Comparison of ENCODE assay signal across 8 mouse cellular contexts in the genomic region with DNA sequence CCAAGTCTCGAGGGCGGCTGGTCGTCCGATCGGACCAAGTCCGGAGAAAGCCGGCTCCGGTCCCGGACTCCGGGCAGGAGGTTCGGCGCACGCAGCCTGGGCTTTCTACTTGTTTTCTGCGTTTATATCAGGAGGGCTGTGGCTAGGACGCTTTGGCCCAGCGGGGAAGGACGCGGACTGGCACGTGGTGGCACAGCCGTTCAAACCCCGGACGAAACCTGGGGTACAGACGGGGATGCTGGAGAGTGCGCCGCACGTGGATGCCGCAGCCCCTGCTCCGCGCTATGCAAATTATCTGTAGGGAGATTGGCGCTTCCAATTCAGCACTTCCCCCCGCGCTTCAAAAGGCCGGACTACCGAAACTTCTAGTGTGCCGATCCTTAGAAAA. TPM values are rescaled to one million over a fixed set of nuclear protein-coding genes. Genes with fewer than 3 reads are reported as not detected.
DNase-seq lines count a peak whose midpoint lies in the region; ATAC-seq lines count a peak whose summit lies in the region.

No protein-coding gene starts in this region.

- H3K4me2 ChIP-seq in forebrain, embryonic 11.5 days (ENCODE audit: low read depth, low read length, severe bottlenecking) = peak overlapping the region; percentile 73
- H3K4me2 ChIP-seq in limb, embryonic 11.5 days (ENCODE audit: low read depth, severe bottlenecking) = peak overlapping the region; percentile 79
- H3K4me2 ChIP-seq in midbrain, embryonic 13.5 days (replicated peaks) = peak overlapping the region; percentile 79

- no peaks in the 10 kb centered on the region for H3K36me3 ChIP-seq in forebrain, embryonic 11.5 days (ENCODE audit: control insufficient read depth, insufficient read depth, low read length)
- H3K36me3 ChIP-seq in limb, embryonic 11.5 days (ENCODE audit: control insufficient read depth, insufficient read depth, low read length) = no peaks in the 10 kb centered on the region
- no peaks in the 10 kb centered on the region for H3K36me3 ChIP-seq in midbrain, embryonic 13.5 days

- peak overlapping the region; percentile 82; the same call in 1 of the 2 replicates for H3K27ac ChIP-seq in forebrain, embryonic 11.5 days (ENCODE audit: low read depth, low read length)
- peak overlapping the region; percentile 80 for H3K27ac ChIP-seq in limb, embryonic 11.5 days (replicated peaks; ENCODE audit: low read depth, low read length)
- H3K27ac ChIP-seq in midbrain, embryonic 13.5 days = peak overlapping the region; percentile 89

- H3K27me3 ChIP-seq in forebrain, embryonic 11.5 days (ENCODE audit: control insufficient read depth, insufficient read depth, low read length) = no peaks in the 10 kb centered on the region
- no peaks in the 10 kb centered on the region for H3K27me3 ChIP-seq in limb, embryonic 11.5 days (ENCODE audit: control insufficient read depth, insufficient read depth, low read length)
- no peaks in the 10 kb centered on the region for H3K27me3 ChIP-seq in midbrain, embryonic 13.5 days

- peak; percentile 63 for DNase-seq in heart, adult 8-10 months (ENCODE audit: low spot score)
- DNase-seq in heart, adult 9 months (ENCODE audit: low spot score in 2 of 2) = no peak
- DNase-seq in A20 (ENCODE audit: low read depth, low spot score) = peak; percentile 92
- peak; percentile 81 for DNase-seq in adrenal gland, postnatal 10 days
- peak; percentile 87 for DNase-seq in forebrain, embryonic 11.5 days (ENCODE audit: low spot score)
- DNase-seq in limb, embryonic 11.5 days (ENCODE audit: low spot score) = peak; percentile 80
- DNase-seq in thymus, adult 18-20 months = peak; percentile 57 to 68

- H3K4me3 ChIP-seq in forebrain, embryonic 11.5 days (ENCODE audit: low read depth, low read length) = peak overlapping the region; percentile 68
- peak overlapping the region; percentile 68 for H3K4me3 ChIP-seq in limb, embryonic 11.5 days (ENCODE audit: low read depth, low read length)
- peak overlapping the region; percentile 79 for H3K4me3 ChIP-seq in midbrain, embryonic 13.5 days (replicated peaks)

- WGBS in forebrain, embryonic 11.5 days = under 1% methylated on average over 35 of the region's 35 CpGs
- under 1% methylated on average over 35 of the region's 35 CpGs for WGBS in limb, embryonic 11.5 days
- under 1% methylated on average over 35 of the region's 35 CpGs for WGBS in midbrain, embryonic 13.5 days

- peaks cover 4% of the 10 kb centered on the region; the same call in 1 of the 2 replicates for H3K4me1 ChIP-seq in forebrain, embryonic 11.5 days (replicated peaks; ENCODE audit: control insufficient read depth, insufficient read depth, low read length)
- no peaks in the 10 kb centered on the region for H3K4me1 ChIP-seq in limb, embryonic 11.5 days (ENCODE audit: control insufficient read depth, insufficient read depth, low read length)
- H3K4me1 ChIP-seq in midbrain, embryonic 13.5 days (replicated peaks) = peaks cover 18% of the 10 kb centered on the region

- ATAC-seq in forebrain, embryonic 11.5 days (replicated peaks; ENCODE audit: low FRiP score) = peak; percentile 69
- peak; percentile 46; the same call in 1 of the 2 replicates for ATAC-seq in limb, embryonic 11.5 days (ENCODE audit: insufficient number of reproducible peaks, low FRiP score, low TSS enrichment, low read depth)
- peak; percentile 71 for ATAC-seq in midbrain, embryonic 13.5 days

- H3K9me3 ChIP-seq in forebrain, embryonic 11.5 days (ENCODE audit: control insufficient read depth, low read length) = no peaks in the 10 kb centered on the region
- H3K9me3 ChIP-seq in limb, embryonic 11.5 days (ENCODE audit: control insufficient read depth, low read length) = no peaks in the 10 kb centered on the region
- no peaks in the 10 kb centered on the region for H3K9me3 ChIP-seq in midbrain, embryonic 13.5 days

- peak overlapping the region; percentile 63 for H3K9ac ChIP-seq in forebrain, embryonic 11.5 days (ENCODE audit: low read length)
- peak overlapping the region; percentile 58; the same call in 1 of the 2 replicates for H3K9ac ChIP-seq in limb, embryonic 11.5 days (ENCODE audit: low read length)
- H3K9ac ChIP-seq in midbrain, embryonic 13.5 days (replicated peaks) = peak overlapping the region; percentile 67

RNA-seq across cellular contexts. Expression of a gene that starts 17.2 kb away (rescaled TPM):
- total RNA-seq in heart, adult 8-10 months (2022) = 10 to 100 TPM in 1 of 4 experiments, 1 to 10 TPM in 3; 7.3 to 10.8 (median 8.8) TPM
- 10 to 100 TPM; 11.5 to 14.8 TPM for total RNA-seq in adrenal gland, postnatal 10 days (2021)
- 0.97 and 1.1 TPM in 2 replicates for polyA plus RNA-seq in forebrain, embryonic 11.5 days (2014; fragmentation: Nextera tagmentation; extraction: Ambion mirVana)
- 1.4 and 2.8 TPM in 2 replicates for polyA plus RNA-seq in limb, embryonic 11.5 days (2014; fragmentation: Nextera tagmentation; extraction: Ambion mirVana)
- polyA plus RNA-seq in midbrain, embryonic 13.5 days (2015; fragmentation: Nextera tagmentation; extraction: Ambion mirVana) = 1.1 and 1.6 TPM in 2 replicates

RNA-seq across cellular contexts. Expression of a gene that starts 22.4 kb away (rescaled TPM):
- 10 to 100 TPM; 11.6 to 19.0 (median 15.7) TPM for total RNA-seq in heart, adult 8-10 months (2022)
- total RNA-seq in adrenal gland, postnatal 10 days (2021) = 10 to 100 TPM; 21.9 to 22.9 TPM
- polyA plus RNA-seq in forebrain, embryonic 11.5 days (2014; fragmentation: Nextera tagmentation; extraction: Ambion mirVana) = 3.5 and 5.1 TPM in 2 replicates
- 8.1 and 9.8 TPM in 2 replicates for polyA plus RNA-seq in limb, embryonic 11.5 days (2014; fragmentation: Nextera tagmentation; extraction: Ambion mirVana)
- polyA plus RNA-seq in midbrain, embryonic 13.5 days (2015; fragmentation: Nextera tagmentation; extraction: Ambion mirVana) = 2.7 and 3.8 TPM in 2 replicates

RNA-seq across cellular contexts. Expression of a gene that starts 35.2 kb away (rescaled TPM):
- total RNA-seq in heart, adult 8-10 months (2022) = 100 to 1,000 TPM; 171 to 185 (median 175) TPM
- 100 to 1,000 TPM; 204 to 243 TPM for total RNA-seq in adrenal gland, postnatal 10 days (2021)
- 0.51 TPM in 1 of 2 replicates, not detected in the other for polyA plus RNA-seq in forebrain, embryonic 11.5 days (2014; fragmentation: Nextera tagmentation; extraction: Ambion mirVana)
- polyA plus RNA-seq in limb, embryonic 11.5 days (2014; fragmentation: Nextera tagmentation; extraction: Ambion mirVana) = 0.60 TPM in 1 of 2 replicates, not detected in the other
- not detected in 2 replicates for polyA plus RNA-seq in midbrain, embryonic 13.5 days (2015; fragmentation: Nextera tagmentation; extraction: Ambion mirVana)

RNA-seq across cellular contexts. Expression of a gene that starts 55.2 kb away (rescaled TPM):
- total RNA-seq in heart, adult 8-10 months (2022) = not detected
- total RNA-seq in adrenal gland, postnatal 10 days (2021) = not detected
- 0.25 TPM in 1 of 2 replicates, not detected in the other for polyA plus RNA-seq in forebrain, embryonic 11.5 days (2014; fragmentation: Nextera tagmentation; extraction: Ambion mirVana)
- polyA plus RNA-seq in limb, embryonic 11.5 days (2014; fragmentation: Nextera tagmentation; extraction: Ambion mirVana) = not detected in 2 replicates
- not detected in 2 replicates for polyA plus RNA-seq in midbrain, embryonic 13.5 days (2015; fragmentation: Nextera tagmentation; extraction: Ambion mirVana)

Comparison
In these comparisons a context has a peak if more than half of its experiments do, and no peak if none do; other contexts are left out.
1. DNase-seq: peak in heart, adult 8-10 months (single experiment), A20 (single experiment), adrenal gland, postnatal 10 days (single experiment), forebrain, embryonic 11.5 days (single experiment), limb, embryonic 11.5 days (single experiment) and thymus, adult 18-20 months (2 of 2); none in heart, adult 9 months (0 of 2).
2. Peak in every context shown above with its lines, with median percentiles within 50 percentile points of each other: ATAC-seq, H3K27ac ChIP-seq, H3K4me2 ChIP-seq, H3K4me3 ChIP-seq and H3K9ac ChIP-seq.